Mouse (Mus musculus) MEL (cell line): ENCODE measurements at regions not wholly inside any gene's neighbourhood (a gene's known extent, or its start where the extent isn't known, plus 50 kb on each side); places are given as distances from the start of the nearest gene placed in this dataset.

Experiments
- DNase-seq: peaks from one replicate; pipeline ENCODE4 v3.0.0; 2011; ENCODE audit warnings: low read depth, low spot score
- H3K27ac ChIP-seq: 2 replicates; pipeline ENCODE4 v1.5.1; 2012; ENCODE audit warnings: low read depth, mild to moderate bottlenecking, control low read depth, low read length, moderate library complexity; ENCODE audit not compliant: control insufficient read depth
- H3K27me3 ChIP-seq, 2 experiments: fragments of 150-350 bp in 1 of 2; sonication (generic) in 1 of 2; 2 replicates each; pipeline ENCODE4 v1.6.1; 2012; ENCODE audit warnings: low read length in 2 of 2, mild to moderate bottlenecking in 2 of 2, improper control_type of control experiment in 1 of 2, moderate library complexity in 1 of 2; ENCODE audit not compliant: insufficient read depth in 2 of 2, control insufficient read depth in 1 of 2
- H3K36me3 ChIP-seq, 2 experiments: 2 replicates each; pipeline ENCODE4 v1.6.1; 2012 to 2014; ENCODE audit warnings: low read length in 2 of 2, improper control_type of control experiment in 1 of 2, inconsistent platforms in 1 of 2, mild to moderate bottlenecking in 1 of 2; ENCODE audit not compliant: insufficient read depth in 2 of 2, control insufficient read depth in 1 of 2
- H3K4me1 ChIP-seq, 2 experiments: fragments of 150-350 bp in 1 of 2; sonication (generic) in 1 of 2; 2 replicates each; pipeline ENCODE4 v1.6.1; 2012; ENCODE audit warnings: low read length in 2 of 2, improper control_type of control experiment in 1 of 2, mild to moderate bottlenecking in 1 of 2; ENCODE audit not compliant: insufficient read depth in 2 of 2, control insufficient read depth in 1 of 2
- H3K4me3 ChIP-seq, 2 experiments: fragments of 150-350 bp in 1 of 2; sonication (generic) in 1 of 2; 2 replicates each; pipeline ENCODE4 v1.5.1; 2012; ENCODE audit warnings: low read depth in 2 of 2, low read length in 2 of 2, mild to moderate bottlenecking in 2 of 2, moderate library complexity in 2 of 2, control low read depth in 1 of 2, improper control_type of control experiment in 1 of 2; ENCODE audit not compliant: control insufficient read depth in 1 of 2, insufficient read depth in 1 of 2
- H3K79me2 ChIP-seq: 2 replicates; pipeline ENCODE4 v1.6.1; 2012; ENCODE audit warnings: mild to moderate bottlenecking, low read length, moderate library complexity; ENCODE audit not compliant: control insufficient read depth, poor library complexity, insufficient read depth
- H3K9ac ChIP-seq: 2 replicates; pipeline ENCODE4 v1.6.1; 2012; ENCODE audit warnings: low read depth, mild to moderate bottlenecking, control low read depth, low read length, moderate library complexity; ENCODE audit not compliant: control insufficient read depth, poor library complexity, severe bottlenecking
- H3K9me3 ChIP-seq: fragments of 150-350 bp; sonication (generic); replicated peaks from 2 replicates; pipeline ENCODE4 v1.6.1; 2012; ENCODE audit warnings: mild to moderate bottlenecking, low read length, improper control_type of control experiment, moderate library complexity; ENCODE audit not compliant: insufficient read depth
- BHLHE40 ChIP-seq: IDR thresholded peaks from 2 replicates; pipeline ENCODE4 v1.6.1; 2012; ENCODE audit warnings: low read depth, mild to moderate bottlenecking, inconsistent platforms, low read length, improper control_type of control experiment, borderline replicate concordance
- CHD1 ChIP-seq: IDR thresholded peaks from 2 replicates; pipeline ENCODE4 v1.6.1; 2012; ENCODE audit warnings: low read depth, mild to moderate bottlenecking, inconsistent platforms, low read length, improper control_type of control experiment
- E2F4 ChIP-seq: IDR thresholded peaks from 2 replicates; pipeline ENCODE4 v1.6.1; 2011; ENCODE audit warnings: low read depth, low read length, improper control_type of control experiment, borderline replicate concordance
- EP300 ChIP-seq, 2 experiments: IDR thresholded peaks; 2 replicates each; pipeline ENCODE4 v1.6.1; 2011; ENCODE audit warnings: improper control_type of control experiment in 2 of 2, low read length in 2 of 2, low read depth in 1 of 2, mild to moderate bottlenecking in 1 of 2
- JUND ChIP-seq: IDR thresholded peaks from 2 replicates; pipeline ENCODE4 v1.6.1; 2011; ENCODE audit warnings: low read depth, mild to moderate bottlenecking, improper control_type of control experiment, low read length
- KAT2A ChIP-seq: conservative IDR thresholded peaks from 2 replicates; pipeline ENCODE4 v1.6.1; 2012; ENCODE audit warnings: low read depth, low read length, improper control_type of control experiment, inconsistent platforms
- MAX ChIP-seq: IDR thresholded peaks from 2 replicates; pipeline ENCODE4 v1.6.1; 2011; ENCODE audit warnings: low read length, improper control_type of control experiment
- MAZ ChIP-seq: IDR thresholded peaks from 2 replicates; pipeline ENCODE4 v1.6.1; 2012; ENCODE audit warnings: low read depth, mild to moderate bottlenecking, inconsistent platforms, low read length, improper control_type of control experiment
- MEF2A ChIP-seq: IDR thresholded peaks from 2 replicates; pipeline ENCODE4 v1.6.1; 2014; ENCODE audit warnings: low read depth, mild to moderate bottlenecking, inconsistent platforms, low read length, improper control_type of control experiment; ENCODE audit not compliant: poor library complexity, insufficient replicate concordance, severe bottlenecking; ENCODE audit errors: extremely low read depth
- MXI1 ChIP-seq: IDR thresholded peaks from 2 replicates; pipeline ENCODE4 v1.6.1; 2011; ENCODE audit warnings: mild to moderate bottlenecking, low read depth, low read length, improper control_type of control experiment
- MYB ChIP-seq: IDR thresholded peaks from 2 replicates; pipeline ENCODE4 v1.6.1; 2011; ENCODE audit warnings: mild to moderate bottlenecking, low read depth, low read length, improper control_type of control experiment
- POLR2A ChIP-seq, 2 experiments: IDR thresholded peaks; 2 replicates each; pipeline ENCODE4 v1.6.1; 2011 to 2012; ENCODE audit warnings: low read length in 2 of 2, mild to moderate bottlenecking in 2 of 2, control low read depth in 1 of 2, improper control_type of control experiment in 1 of 2, low read depth in 1 of 2, moderate library complexity in 1 of 2; ENCODE audit not compliant: control insufficient read depth in 1 of 2, insufficient read depth in 1 of 2, poor library complexity in 1 of 2
- POLR2AphosphoS5 ChIP-seq: IDR thresholded peaks from 2 replicates; pipeline ENCODE4 v1.6.1; 2012; ENCODE audit warnings: low read depth, borderline replicate concordance, mild to moderate bottlenecking, inconsistent platforms, low read length, moderate library complexity, mixed read lengths
- RCOR1 ChIP-seq: IDR thresholded peaks from 2 replicates; pipeline ENCODE4 v1.6.1; 2012; ENCODE audit warnings: low read depth, mild to moderate bottlenecking, inconsistent platforms, low read length, improper control_type of control experiment
- SMC3 ChIP-seq: IDR thresholded peaks from 2 replicates; pipeline ENCODE4 v1.6.1; 2011; ENCODE audit warnings: low read depth, low read length, improper control_type of control experiment
- TAL1 ChIP-seq: IDR thresholded peaks from 2 replicates; pipeline ENCODE4 v1.6.1; 2012; ENCODE audit warnings: mild to moderate bottlenecking, inconsistent platforms, low read length, moderate library complexity, mixed read lengths
- TCF12 ChIP-seq: IDR thresholded peaks from 2 replicates; pipeline ENCODE4 v1.6.1; 2014; ENCODE audit warnings: low read depth, mild to moderate bottlenecking, inconsistent platforms, low read length, improper control_type of control experiment, moderate library complexity
- USF1 ChIP-seq: IDR thresholded peaks from 2 replicates; pipeline ENCODE4 v1.6.1; 2014; ENCODE audit warnings: low read depth, mild to moderate bottlenecking, inconsistent platforms, low read length, improper control_type of control experiment, moderate library complexity
- ZKSCAN1 ChIP-seq: IDR thresholded peaks from 2 replicates; pipeline ENCODE4 v1.6.1; 2012; ENCODE audit warnings: low read depth, mild to moderate bottlenecking, inconsistent platforms, low read length, improper control_type of control experiment, moderate library complexity
- ZMIZ1 ChIP-seq: IDR thresholded peaks from 2 replicates; pipeline ENCODE4 v1.6.1; 2012; ENCODE audit warnings: low read depth, mild to moderate bottlenecking, inconsistent platforms, low read length, improper control_type of control experiment, moderate library complexity
- ZNF384 ChIP-seq: IDR thresholded peaks from 2 replicates; pipeline ENCODE4 v1.6.1; 2012; ENCODE audit warnings: low read depth, mild to moderate bottlenecking, inconsistent platforms, low read length, improper control_type of control experiment

GRCm38 (mm10) chr11:109076587-109077417 lies 67.4 kb downstream of the E030025P04Rik start:
- TF ChIP-seq CHD1 (no peak), JUND (no peak), TAL1 (no peak), KAT2A (no peak), POLR2A (IDR thresholded peaks at IDR 0.05; ENCODE audit: control insufficient read depth in 1 of 2, insufficient read depth in 1 of 2, low read depth in 1 of 2, low read length in 2 of 2, poor library complexity in 1 of 2) (no peak), MEF2A (no peak), MAX (no peak), POLR2AphosphoS5 (no peak), ZKSCAN1 (no peak), MXI1 (no peak), ZNF384 (no peak)
- TF ChIP-seq, all 39 proteins: peak for 0
- Histone ChIP-seq H3K36me3 (no peaks in the 10 kb centered on the region), H3K9me3 (no peaks in the 10 kb centered on the region), H3K4me1 (no peaks in the 10 kb centered on the region), H3K4me3 (no peak overlapping the region), H3K9ac (no peak overlapping the region), H3K27ac (no peak overlapping the region), H3K27me3 (no peaks in the 10 kb centered on the region), H3K79me2 (no peaks in the 10 kb centered on the region)
- no peak for DNase-seq

- H3K27ac ChIP-seq: no peak overlapping the region
- no peaks in the 10 kb centered on the region for H3K9me3 ChIP-seq
- no peak overlapping the region for H3K4me3 ChIP-seq
- H3K79me2 ChIP-seq: no peaks in the 10 kb centered on the region
- no peak for TF ChIP-seq MAZ
- TF ChIP-seq EP300 (IDR thresholded peaks at IDR 0.05; ENCODE audit: low read depth in 1 of 2, low read length in 2 of 2): no peak
- no peak for TF ChIP-seq MAX
- TF ChIP-seq RCOR1: no peak
- no peak for TF ChIP-seq MYB
- TF ChIP-seq ZMIZ1: no peak
- no peak for TF ChIP-seq E2F4
- TF ChIP-seq POLR2AphosphoS5: no peak
- TF ChIP-seq BHLHE40: no peak
- TF ChIP-seq TCF12: no peak
- no peak for TF ChIP-seq SMC3
- no peak for TF ChIP-seq USF1
- TF ChIP-seq MXI1: no peak
- TF ChIP-seq, all 39 proteins: peak for 0
- Histone ChIP-seq H3K36me3 (no peaks in the 10 kb centered on the region), H3K4me1 (no peaks in the 10 kb centered on the region), H3K27me3 (no peaks in the 10 kb centered on the region), H3K9ac (no peak overlapping the region)
- DNase-seq: no peak
Observed at GRCm38 (mm10) chr11:109071340-109071739, 72.8 kb downstream of the E030025P04Rik start.
